Mouse (Mus musculus) erythroid progenitor cell, adult 5-6 weeks (primary cell): ENCODE measurements around the gene Blnk. TPM values are rescaled to one million over a fixed set of nuclear protein-coding genes. Genes with fewer than 3 reads are reported as not detected.

ENCODE experiments used
- ATAC-seq: replicated peaks from 2 replicates; pipeline ENCODE4 v1.8.0; 2016; ENCODE audit warnings: moderate number of reproducible peaks, mild to moderate bottlenecking, moderate TSS enrichment, inconsistent platforms; ENCODE audit not compliant: poor library complexity, low FRiP score, severe bottlenecking
- total RNA-seq, 2 experiments: library from RNA; stranded (forward) in 1 of 2; stranded (reverse) in 1 of 2; fragments of 150-400 nt in 1 of 2; fragments of 186-747, 209-891 nt in 1 of 2; gene quantifications; 2 replicates each; pipeline versions ENCODE4 v1.2.3 to v1.2.4; 2015 to 2017; ENCODE audit warnings: low replicate concordance in 2 of 2

Blnk gene
- total RNA-seq (2015; ENCODE audit: low replicate concordance) (18.9 and 22.3 TPM in 2 replicates), total RNA-seq (2017; ENCODE audit: low replicate concordance) (5.2 and 5.6 TPM in 2 replicates)

DNA sequence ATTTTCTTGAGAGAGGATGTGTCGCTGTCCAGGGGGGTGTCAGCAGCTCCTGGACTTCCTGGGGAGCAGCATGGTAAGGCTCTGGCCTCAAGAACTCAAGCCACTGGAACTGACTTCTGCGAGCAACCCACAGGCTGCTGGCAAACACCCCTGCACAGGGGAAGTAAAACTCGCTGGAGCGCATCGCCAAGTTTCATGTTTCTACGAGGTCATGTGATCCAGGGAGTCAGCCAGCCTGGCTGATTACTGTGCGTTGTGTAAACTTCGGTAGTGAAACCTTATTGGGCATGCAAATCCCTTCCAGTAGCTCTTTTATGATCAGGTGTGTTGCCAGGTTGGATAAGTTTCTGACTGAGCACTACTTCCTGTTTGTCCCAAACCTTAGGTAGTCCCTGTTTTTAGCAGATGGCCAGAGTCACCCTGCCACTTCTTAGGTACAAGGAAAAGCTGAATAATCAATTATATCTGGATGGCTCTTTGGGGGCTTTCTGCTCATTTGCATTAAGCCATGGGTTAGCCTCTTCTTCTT, at the start of gene Blnk:
Gene Blnk (minus strand): TSS at position 479 of the 529 bp plus-strand sequence.
- peak; percentile 61; the same call in 1 of the 2 replicates for ATAC-seq

DNA sequence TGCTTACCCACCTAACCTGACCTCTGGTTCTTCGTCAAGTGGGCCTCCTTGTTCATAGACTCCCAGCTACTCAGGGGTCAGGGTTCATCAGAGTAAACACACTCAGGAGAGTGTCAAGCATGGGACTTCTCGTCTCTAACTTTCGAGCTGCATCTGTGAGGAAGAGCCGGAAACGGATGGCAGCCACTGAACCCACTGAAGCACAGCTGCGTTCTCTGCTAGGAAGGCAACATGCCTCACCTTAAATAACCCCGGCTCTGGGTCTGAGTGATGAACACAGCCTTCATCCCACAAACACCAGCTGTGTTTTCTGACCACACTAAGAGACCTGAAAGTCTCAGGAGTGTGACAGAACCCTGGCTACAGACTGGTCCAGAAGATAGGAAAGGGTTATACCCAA, 44.8 kb upstream of the Blnk start:
- ATAC-seq: no peak

- ATAC-seq: no peak
Observed at GRCm38 (mm10) chr19:41035809-41036551, 41.6 kb upstream of the Blnk start.

DNA sequence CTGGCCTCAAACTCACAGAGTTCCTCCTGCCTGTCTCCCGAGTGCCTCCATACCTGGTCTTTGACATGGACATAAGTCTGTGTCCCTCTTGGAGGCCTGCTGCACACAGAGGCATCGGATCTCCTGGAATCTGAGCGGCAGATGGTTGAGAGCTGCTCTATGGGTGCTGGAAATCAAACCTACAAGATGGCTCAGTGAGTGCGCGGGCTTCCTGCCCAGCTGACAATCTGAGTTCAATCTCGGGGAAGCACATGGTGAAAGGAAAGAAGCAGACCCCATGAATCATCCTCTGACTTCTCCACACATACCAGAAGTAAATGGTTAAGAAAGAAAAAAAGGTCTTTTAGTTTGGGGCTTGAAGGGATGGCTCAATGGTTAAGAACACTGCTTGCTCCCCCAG, 37.5 kb upstream of the Blnk start:
- no peak for ATAC-seq

DNA sequence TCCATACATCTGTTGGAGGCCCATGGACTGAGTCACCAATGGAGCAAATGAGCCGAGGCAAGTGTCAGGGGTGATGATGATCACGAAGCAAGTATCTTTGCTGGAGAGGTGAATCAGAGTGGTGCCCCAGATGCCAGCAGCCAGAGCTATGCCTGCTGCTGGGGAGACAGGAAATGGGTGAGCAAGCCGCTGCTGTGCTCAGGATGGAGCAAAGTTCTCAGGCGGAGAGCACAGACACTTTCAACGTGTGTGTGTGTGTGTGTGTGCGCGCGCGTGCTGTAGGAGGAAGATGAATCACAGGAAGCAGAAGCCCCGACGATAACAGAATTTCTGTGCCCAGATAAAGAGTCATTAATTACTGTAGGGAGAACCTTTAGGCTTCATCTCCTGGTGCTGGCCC, 36.7 kb upstream of the Blnk start:
- ATAC-seq: no peak

DNA sequence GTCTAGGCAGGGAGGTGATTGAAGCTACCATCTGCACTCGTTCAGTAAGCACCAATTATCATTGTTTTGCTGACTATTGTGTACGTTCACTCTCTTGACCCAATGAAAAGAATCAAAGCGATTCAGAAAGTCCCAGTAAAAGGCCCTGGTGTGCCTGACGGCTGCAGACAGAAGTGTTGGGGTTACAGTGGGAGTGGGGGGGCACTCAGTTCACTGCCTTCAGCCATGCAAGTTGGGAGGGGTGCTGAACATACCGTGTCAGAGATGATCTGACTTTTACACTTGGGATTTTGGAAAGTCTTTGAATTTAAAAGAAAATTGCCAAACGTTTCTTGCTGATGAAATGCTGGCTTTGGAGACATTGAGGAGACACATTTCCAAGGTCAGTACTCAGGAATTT, 35.8 kb upstream of the Blnk start:
- ATAC-seq: no peak

GRCm38 (mm10) chr19:41029219-41029618, 34.9 kb upstream of the Blnk start, which contains the start of gene Dntt:
TSS of gene Dntt (plus strand) at chr19:41029275.
- no peak for ATAC-seq

GRCm38 (mm10) chr19:41027601-41028000, 33.3 kb upstream of the Blnk start:
- ATAC-seq: no peak

GRCm38 (mm10) chr19:41027024-41027423, 32.7 kb upstream of the Blnk start:
- no peak for ATAC-seq

DNA sequence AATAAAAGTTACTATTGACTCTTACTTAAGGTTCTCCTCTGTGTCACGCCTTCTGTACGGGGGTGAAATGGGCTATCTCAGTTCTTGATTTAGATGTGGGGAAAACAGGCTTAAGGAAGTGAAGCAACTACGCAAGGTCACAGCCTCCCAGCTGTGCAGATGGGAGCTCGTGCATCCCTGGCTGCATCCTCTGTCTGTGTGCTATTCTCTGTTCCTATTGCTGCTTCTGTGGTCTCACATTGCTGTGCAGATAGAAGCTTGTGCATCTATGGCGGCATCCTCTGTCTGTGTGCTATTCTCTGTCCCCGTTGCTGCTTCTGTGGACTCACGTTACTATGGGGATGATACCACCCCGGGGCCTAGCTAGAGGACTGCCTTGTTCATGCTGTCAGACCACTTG, 32.2 kb upstream of the Blnk start:
- ATAC-seq: no peak

GRCm38 (mm10) chr19:41022244-41022643, 27.9 kb upstream of the Blnk start:
- ATAC-seq: no peak

- ATAC-seq: no peak
Observed at GRCm38 (mm10) chr19:41020537-41020936, 26.2 kb upstream of the Blnk start.

DNA sequence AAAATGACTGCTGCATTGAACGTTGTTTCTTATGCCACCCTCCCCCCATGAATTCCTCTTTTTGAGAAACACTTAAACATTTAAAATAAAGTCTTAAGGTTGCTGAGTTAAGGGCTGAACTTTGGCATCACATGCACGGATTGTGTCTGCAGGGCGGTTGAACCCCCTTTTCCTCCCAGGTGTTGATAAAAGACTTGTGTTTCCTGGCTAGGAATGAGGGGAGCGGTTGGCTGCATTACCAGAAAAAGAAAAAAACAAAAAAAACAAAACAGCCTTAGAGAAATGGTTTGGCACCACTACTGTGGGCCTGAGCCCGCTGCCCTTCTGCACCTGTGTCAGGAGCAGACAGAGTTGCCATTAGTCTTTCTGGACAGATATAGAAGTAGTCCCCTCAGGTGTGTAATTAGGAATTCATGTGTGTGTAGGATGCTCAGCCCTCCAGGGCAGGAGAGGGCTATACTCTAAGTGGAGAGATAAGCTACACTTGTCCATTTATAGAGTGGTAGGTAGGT, 24.9 kb upstream of the Blnk start:
- ATAC-seq: no peak

GRCm38 (mm10) chr19:41015951-41016716, 21.8 kb upstream of the Blnk start:
- peak; percentile 84 for ATAC-seq

DNA sequence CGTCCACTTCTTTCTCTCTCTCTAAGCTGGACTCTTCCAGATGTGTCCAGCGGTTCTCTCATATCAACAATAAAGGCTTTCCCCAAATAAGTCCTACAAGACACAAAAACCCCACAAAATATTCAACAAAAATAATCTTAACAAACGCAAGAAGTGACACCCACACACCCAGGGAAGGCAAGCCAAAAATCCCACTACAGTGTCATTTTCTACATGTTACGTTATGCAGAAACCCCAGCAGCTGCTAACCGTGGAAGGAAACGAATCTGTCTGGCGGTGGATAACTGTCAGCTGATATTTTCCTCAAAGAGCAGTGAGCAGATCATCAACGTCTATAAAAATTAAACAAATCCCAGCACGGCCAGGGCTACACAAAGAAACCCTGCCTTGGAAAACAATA, 19.7 kb upstream of the Blnk start:
- no peak for ATAC-seq

GRCm38 (mm10) chr19:41013591-41013990, 19.3 kb upstream of the Blnk start:
- ATAC-seq: no peak

DNA sequence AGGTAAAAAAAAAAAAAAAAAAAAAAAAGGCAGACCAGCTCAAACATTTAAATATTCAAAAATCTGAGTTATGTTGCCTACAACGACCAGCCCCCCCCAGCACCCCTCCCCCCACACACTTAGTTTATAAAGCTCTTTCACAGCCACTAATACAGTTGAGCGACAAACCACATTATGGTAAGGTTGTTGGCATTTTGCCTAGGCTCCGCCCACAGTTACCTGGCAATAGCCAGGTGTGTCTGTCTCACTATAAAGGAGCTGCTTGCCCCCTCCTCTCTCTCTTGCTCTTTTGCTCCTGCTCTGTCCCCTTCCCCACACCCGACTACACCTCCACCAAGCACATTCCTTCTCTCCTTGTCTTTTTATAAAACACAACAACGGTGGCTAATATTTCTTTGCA, 17.3 kb upstream of the Blnk start:
- no peak for ATAC-seq

DNA sequence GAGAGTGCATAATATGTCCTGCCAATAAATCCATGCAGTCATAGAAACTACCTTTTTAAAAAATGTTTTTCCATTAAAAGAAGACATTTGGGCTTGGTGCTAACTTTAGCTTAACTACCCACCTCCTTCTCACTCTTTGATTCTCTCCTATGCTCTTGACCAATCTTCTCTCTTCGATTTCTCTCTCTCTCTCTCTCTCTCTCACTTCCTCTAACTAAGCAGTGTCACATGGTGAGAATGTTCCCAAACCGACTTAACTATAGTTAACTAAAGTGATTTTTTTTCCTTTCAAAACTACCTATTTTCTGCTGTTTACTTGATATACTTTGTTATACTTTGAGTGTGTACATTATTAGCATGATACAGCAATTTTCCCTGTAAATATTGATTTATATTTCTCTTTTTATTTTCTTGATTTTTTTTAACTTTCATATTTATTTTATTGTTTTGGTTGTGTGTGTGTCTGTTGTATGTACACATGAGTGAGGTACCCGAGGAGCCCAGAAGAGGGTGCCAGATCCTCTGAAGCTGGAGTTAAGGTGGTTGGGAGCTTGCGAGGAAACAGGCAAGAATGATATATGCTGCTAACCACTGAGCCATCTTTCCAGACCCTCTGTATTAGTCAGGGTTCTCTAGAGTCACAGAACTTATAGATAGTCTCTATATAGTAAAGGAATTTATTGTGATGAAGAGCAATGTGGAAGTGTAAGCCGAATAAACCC, 14.5 kb upstream of the Blnk start:
- ATAC-seq: no peak

GRCm38 (mm10) chr19:41007733-41008132, 13.4 kb upstream of the Blnk start:
- ATAC-seq: no peak

GRCm38 (mm10) chr19:41007326-41007725, 13.0 kb upstream of the Blnk start:
- ATAC-seq: no peak
